Mouse (Mus musculus): ENCODE data around the gene Edc3.
"Not testable (repeated sequence)": the region's sequence is repeated elsewhere in the genome, so short reads cannot be mapped to it uniquely, and the experiment has no call there.

The Edc3 gene

GRCm38 (mm10) chr9:57706496-57706895 is 1.8 kb upstream of the Edc3 start:
- in situ Hi-C loops (cut with MboI) = no loop called here

DNA sequence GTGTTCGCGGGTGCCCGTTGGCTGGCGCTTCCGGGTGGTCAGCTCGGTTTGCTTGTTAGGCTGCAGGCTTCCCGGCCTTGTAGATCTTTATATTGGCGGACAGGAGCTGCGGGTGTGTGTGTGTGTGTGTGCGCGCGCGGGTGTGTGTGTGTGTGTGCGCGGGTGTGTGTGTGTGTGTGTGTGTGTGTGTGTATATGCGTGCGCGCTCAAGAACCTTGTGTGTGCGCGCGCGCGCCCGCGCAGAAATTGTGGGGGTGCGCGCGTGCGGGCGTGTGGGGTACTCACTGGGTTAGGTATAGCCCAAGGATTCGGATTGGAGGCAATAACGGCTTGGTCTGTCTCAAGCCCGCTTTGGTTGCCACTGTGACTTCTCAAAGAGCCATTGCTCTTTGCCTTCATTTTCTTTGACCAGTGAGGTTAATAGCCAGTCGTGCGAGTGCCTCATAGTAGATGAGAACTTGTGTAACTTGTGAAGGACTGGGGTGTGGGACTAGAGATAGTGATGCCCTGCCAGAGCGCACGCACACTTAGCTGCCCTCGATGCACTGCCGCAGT is 457 bp downstream of the Edc3 start:
- in situ Hi-C loops (cut with MboI) = no loop called here

GRCm38 (mm10) chr9:57710214-57710613 is 1.9 kb downstream of the Edc3 start:
- in situ Hi-C loops (cut with MboI) = not testable (repeated sequence)

- in situ Hi-C loops (cut with MboI) = no loop called here
Observed at GRCm38 (mm10) chr9:57712194-57712593, 3.9 kb downstream of the Edc3 start.

GRCm38 (mm10) chr9:57718408-57718807 is 10.1 kb downstream of the Edc3 start:
- in situ Hi-C loops (cut with MboI) = no loop called here

DNA sequence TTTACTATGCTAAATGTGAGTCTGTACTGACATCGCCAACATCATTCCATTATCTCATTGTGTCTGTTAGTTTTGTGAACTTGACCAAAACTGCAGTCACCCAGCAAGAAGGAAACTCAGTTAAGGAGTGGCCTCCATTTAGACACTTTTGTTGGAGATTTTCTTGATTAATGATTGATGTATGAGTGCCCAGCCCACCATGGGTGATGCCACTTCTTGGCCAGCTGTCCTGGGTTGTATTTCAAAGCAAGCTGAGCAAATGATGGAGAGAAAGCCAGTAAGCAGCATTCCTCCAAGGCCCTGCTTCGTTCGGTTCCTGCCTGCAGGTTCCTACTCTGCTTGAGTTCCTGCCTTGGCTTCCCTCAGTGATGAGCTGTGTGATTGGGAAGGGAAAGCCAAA is 12.4 kb downstream of the Edc3 start:
- in situ Hi-C loops (cut with MboI) = no loop called here

DNA sequence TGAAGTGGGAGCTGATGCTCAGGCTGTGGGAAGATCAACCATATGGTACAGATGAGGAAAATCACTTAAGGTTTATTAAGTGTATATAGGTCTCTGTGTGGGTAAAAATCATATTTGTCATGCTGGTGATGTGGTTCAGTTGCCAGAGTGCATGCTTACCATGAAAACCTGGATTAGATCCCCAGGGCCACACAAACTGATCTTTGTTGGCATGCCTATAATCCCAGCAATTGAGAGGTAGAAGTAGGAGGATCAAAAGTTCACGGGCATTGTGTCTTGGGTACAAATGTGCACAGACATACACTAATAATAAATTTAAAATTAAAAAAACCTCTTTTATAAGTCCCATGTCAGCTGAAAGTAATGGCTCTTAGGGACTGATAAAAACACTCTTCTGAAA is 14.0 kb downstream of the Edc3 start:
- in situ Hi-C loops (cut with MboI) = no loop called here

GRCm38 (mm10) chr9:57723315-57723715 is 15.0 kb downstream of the Edc3 start:
- in situ Hi-C loops (cut with MboI) = no loop called here

- in situ Hi-C loops (cut with MboI) = no loop called here
Observed at GRCm38 (mm10) chr9:57723796-57724195, 15.5 kb downstream of the Edc3 start.

GRCm38 (mm10) chr9:57724701-57725100 is 16.4 kb downstream of the Edc3 start:
- in situ Hi-C loops (cut with MboI) = no loop called here

- in situ Hi-C loops (cut with MboI) = no loop called here
Observed at GRCm38 (mm10) chr9:57728312-57728711, 20.0 kb downstream of the Edc3 start.

DNA sequence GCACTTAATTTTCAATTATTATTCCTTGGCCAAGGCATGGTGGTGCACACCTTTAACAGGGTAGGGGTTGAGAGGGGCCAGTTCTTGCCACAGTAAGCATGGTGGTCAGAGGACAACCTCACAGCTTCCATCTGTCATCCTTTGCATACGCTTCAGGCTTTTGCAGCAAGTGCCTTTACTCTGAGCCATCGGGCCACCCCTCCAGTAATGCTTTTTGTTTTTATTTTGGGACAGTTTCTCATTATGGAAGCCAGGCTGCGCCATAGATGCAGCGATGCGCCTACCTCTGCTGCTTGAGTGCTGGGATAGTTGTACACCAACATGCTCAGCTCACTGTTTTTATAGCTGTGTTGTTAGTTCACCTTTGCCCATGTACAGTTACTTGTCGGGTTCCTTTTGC is 25.3 kb downstream of the Edc3 start:
- in situ Hi-C loops (cut with MboI) = no loop called here

- in situ Hi-C loops (cut with MboI) = no loop called here
Observed at GRCm38 (mm10) chr9:57739863-57740262, 31.5 kb downstream of the Edc3 start.

DNA sequence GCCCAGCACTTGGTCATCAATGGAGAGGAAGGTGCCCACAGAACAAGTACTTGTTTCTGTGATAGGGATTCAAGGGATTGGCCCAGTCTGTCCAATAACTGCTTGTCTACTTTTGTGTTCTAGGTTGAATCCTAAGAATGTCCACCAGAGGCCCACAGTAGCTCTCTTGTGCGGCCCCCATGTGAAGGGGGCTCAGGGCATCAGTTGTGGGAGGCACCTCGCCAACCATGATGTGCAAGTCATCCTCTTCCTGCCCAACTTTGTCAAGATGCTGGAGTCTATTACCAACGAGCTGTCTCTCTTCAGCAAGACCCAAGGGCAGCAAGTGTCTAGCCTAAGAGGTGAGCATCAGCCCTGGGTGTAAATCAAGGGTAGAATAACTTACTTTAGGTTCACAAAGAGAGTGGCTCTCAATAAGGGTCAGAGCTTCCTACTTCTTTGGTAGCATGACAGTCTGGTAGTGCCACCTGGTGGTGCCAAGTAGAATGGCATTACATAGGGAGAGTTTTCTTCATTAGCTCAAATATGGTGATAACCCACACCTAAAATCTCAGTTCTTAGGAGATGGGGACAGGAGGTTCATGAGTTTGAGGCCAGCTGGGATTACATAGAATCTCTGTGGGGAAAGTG is 36.2 kb downstream of the Edc3 start:
- in situ Hi-C loops (cut with MboI) = no loop called here

- in situ Hi-C loops (cut with MboI) = no loop called here
Observed at GRCm38 (mm10) chr9:57747067-57747466, 38.7 kb downstream of the Edc3 start.

DNA sequence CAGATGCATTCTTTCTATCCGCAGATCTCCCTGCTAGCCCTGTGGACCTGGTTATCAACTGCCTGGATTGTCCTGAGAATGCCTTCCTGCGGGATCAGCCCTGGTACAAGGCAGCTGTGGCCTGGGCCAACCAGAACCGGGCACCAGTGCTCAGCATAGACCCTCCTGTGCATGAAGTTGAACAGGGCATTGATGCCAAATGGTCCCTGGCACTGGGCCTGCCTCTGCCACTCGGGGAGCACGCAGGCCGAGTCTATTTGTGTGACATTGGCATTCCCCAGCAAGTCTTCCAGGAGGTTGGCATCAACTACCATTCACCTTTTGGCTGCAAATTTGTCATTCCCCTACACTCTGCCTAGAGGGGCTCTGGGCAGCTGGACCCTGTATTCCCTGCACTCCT is 39.8 kb downstream of the Edc3 start:
- in situ Hi-C loops (cut with MboI) = no loop called here

- in situ Hi-C loops (cut with MboI) = no loop called here
Observed at GRCm38 (mm10) chr9:57748831-57749230, 40.5 kb downstream of the Edc3 start.

DNA sequence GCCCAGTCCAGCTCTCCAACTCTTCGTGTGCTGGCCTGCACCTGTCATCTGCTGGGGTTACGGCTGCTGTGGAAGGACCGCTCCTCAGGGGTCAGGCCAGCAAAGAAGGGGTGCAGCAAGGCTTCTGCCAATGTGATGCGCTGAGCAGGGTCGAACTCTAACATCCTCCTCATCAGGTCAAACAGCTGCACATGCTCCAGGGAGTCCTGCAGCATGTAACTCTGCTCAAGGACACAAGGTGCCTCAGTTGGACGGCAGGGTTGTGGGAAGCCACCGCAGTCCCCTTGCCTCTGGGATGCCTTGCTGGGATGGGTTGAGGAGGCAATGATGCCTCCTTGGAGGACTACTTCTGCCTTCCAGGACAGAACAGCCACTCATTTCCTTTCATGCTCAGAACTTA is 42.6 kb downstream of the Edc3 start:
- in situ Hi-C loops (cut with MboI) = no loop called here

DNA sequence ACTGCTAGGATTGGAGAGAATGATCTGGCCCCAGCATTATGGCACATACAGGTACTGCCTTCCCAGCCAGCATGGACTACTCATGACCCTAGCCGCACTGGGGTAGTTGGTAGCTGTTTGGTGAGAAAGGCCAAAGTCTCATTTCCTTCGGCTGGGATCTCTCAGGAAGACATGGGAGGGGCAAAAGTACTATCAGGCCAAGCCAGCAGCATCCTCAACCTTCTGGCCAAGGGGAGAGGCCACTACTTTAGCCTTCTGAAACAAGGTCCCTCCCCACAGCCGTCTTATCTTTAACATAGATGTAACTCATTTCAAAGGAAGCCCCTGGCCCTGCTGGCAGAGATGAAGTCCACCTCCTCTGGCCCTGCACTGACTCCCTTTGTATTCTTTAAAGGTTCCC is 49.2 kb downstream of the Edc3 start:
- in situ Hi-C loops (cut with MboI) = no loop called here

DNA sequence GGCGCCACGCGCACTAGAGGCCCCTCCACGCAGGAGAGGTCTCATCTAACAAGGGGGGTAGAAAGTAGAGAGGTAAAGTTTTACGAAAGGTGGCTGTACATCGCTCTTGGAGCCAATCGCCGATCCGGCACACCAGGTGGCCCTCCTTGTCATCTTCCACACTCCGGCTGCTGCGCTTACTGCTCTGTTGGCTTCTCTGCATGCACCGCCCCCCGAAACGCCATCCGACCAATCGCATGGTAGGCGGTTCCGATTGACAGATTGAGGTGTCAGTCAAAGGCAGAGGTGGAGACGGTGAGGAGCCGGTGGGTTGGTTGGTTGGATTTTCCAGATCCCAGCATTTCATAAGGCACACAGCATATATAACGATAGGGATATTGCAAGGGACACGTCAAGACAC is 50.2 kb downstream of the Edc3 start:
- in situ Hi-C loops (cut with MboI) = no loop called here

DNA sequence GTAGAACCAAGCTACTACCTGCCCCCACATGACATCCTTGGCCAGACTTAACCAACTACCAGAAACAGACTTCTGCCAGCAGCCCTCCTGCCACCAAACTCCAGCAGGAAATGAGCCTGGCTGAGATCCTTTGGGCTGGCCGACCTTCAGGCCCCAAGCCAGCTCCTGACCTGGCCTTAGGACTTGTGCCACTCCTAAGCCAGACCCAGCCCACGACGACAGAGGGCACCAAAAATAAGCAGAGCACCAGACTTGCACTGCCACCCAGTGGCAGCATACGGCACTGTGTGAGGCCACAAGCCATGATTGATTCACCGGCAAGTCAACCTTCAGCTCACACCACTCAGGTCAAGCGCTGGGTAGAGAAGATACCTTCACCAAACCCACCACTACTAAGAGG is 50.9 kb downstream of the Edc3 start:
- in situ Hi-C loops (cut with MboI) = no loop called here

GRCm38 (mm10) chr9:57760416-57761146 is 52.2 kb downstream of the Edc3 start:
- in situ Hi-C loops (cut with MboI) = no loop called here
